Mouse (Mus musculus) thymus, adult 2 months (tissue): ENCODE results near the gene D430041D05Rik. TPM values are rescaled to one million over a fixed set of nuclear protein-coding genes. Genes with fewer than 3 reads are reported as not detected.
"Not testable (repeated sequence)": the region's sequence is repeated elsewhere in the genome, so short reads cannot be mapped to it uniquely, and the experiment has no call there.

Experiments
- DNase-seq: peaks from one replicate; pipeline ENCODE4 v3.0.0; 2021
- H3K27ac ChIP-seq: fragments of 200-500 bp; 2 replicates; pipeline ENCODE4 v1.5.1; 2012; ENCODE audit warnings: low read length, control low read depth; ENCODE audit not compliant: control insufficient read depth, insufficient read depth
- H3K27me3 ChIP-seq: fragments of 200-500 bp; 2 replicates; pipeline ENCODE4 v1.6.1; 2012; ENCODE audit warnings: mild to moderate bottlenecking, low read length, moderate library complexity, mixed read lengths; ENCODE audit not compliant: control insufficient read depth, insufficient read depth
- H3K36me3 ChIP-seq: fragments of 200-500 bp; 2 replicates; pipeline ENCODE4 v1.6.1; 2012; ENCODE audit warnings: mild to moderate bottlenecking, low read length, moderate library complexity; ENCODE audit not compliant: control insufficient read depth, insufficient read depth
- H3K4me1 ChIP-seq: fragments of 200-500 bp; replicated peaks from 2 replicates; pipeline ENCODE4 v1.6.1; 2012; ENCODE audit warnings: low read length; ENCODE audit not compliant: control insufficient read depth, insufficient read depth
- H3K4me3 ChIP-seq: fragments of 200-500 bp; 2 replicates; pipeline ENCODE4 v1.5.1; 2012; ENCODE audit warnings: mild to moderate bottlenecking, low read length, control low read depth, moderate library complexity; ENCODE audit not compliant: control insufficient read depth, insufficient read depth
- CTCF ChIP-seq: fragments of 200-500 bp; IDR thresholded peaks from 2 replicates; pipeline ENCODE4 v1.5.1; 2012; ENCODE audit warnings: mild to moderate bottlenecking, control low read depth, low read length, moderate library complexity, borderline replicate concordance; ENCODE audit not compliant: control insufficient read depth, poor library complexity, insufficient read depth; ENCODE audit errors: extremely low read depth
- POLR2A ChIP-seq: fragments of 200-500 bp; IDR thresholded peaks from 2 replicates; pipeline ENCODE4 v1.6.1; 2012; ENCODE audit warnings: mild to moderate bottlenecking, low read length, control low read depth, moderate library complexity; ENCODE audit not compliant: control insufficient read depth, poor library complexity, insufficient read depth; ENCODE audit errors: extremely low read depth
- WGBS: fragments of 180-500 bp; shearing (Covaris S2); methylation state at CpG from one replicate; pipeline ENCODE4 v1.1.7; 2018; 5-methylcytosine and 5-hydroxymethylcytosine counted together
- polyA plus RNA-seq: library from polyadenylated mRNA; depleted of rRNA; stranded (reverse); fragments of >200 nt; gene quantifications from 2 replicates; pipeline ENCODE4 v1.2.3, GENCODE M21; 2012

Gene D430041D05Rik
- polyA plus RNA-seq, 1 experiment: 3.0 TPM

DNA sequence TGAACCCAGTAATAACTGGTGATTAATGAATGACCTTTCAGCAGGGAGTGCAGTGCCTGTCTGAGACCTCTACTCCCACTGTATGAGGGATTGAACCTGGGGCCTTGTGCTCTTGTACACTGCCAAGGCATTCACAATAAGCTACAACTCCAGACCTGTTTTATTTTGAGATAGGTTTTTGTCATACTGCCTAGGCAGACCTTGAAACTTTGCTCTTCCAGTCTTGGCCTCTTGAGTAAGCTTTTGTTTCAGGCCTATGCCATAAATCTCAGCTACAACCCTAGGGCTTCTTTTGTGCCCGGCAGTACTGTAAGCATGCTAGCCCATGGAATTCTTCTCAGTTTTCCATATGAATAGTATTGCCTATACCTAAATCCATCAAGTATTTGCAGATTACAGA lies 291.7 kb downstream of the D430041D05Rik start:
- DNase-seq: no peak
- Histone ChIP-seq H3K36me3 (no peaks in the 10 kb centered on the region), H3K4me1 (peaks cover 10% of the 10 kb centered on the region), H3K27me3 (peaks cover 4% of the 10 kb centered on the region), H3K27ac (no peak overlapping the region), H3K4me3 (no peak overlapping the region)
- WGBS: 92% methylated on average over 1 of the region's 1 CpGs
- TF ChIP-seq CTCF (no peak), POLR2A (no peak)

DNA sequence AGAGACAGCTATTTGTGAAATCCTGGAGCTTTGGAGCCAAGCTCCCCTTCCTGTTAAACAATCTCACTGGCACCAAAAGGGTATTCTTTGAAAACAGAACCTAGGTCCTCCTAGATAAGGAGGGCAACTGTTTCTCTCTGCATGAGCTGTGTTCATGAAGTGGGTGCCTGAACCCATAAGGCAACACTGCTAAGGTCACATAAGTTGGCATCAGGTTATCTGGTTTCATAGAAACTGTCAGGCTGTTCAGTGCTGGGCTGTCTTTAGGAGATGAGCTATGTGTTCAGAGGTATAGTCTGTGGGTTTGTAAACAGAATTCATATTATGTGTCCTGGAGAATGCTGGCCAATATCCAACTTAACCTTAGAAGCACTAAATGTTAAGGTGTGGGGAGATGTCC lies 293.6 kb downstream of the D430041D05Rik start:
- H3K27ac ChIP-seq, H3K4me3 ChIP-seq, H3K36me3 ChIP-seq, H3K4me1 ChIP-seq, DNase-seq, H3K27me3 ChIP-seq: not testable (repeated sequence)

DNA sequence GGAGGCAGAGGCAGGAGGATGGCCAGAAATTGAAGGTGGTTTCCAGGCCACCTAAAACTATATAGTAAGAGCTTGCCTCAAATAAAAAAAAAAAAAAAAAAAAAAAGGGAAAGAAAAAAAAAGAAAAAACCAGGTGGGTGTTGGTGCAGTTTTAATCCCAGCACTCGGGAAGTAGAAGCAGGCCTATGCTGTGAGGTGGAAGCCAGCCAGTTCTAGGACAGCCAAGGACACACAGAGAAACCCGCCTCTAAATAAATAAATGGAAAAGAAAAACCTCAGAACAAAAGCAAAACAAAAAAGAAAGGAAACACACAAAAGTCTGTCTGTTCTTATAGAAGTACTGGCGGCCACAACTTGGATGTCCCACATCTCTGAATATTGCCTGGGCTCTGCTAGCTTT lies 295.9 kb downstream of the D430041D05Rik start:
- DNase-seq: no peak
- WGBS: 88% methylated on average over 3 of the region's 3 CpGs
- Histone ChIP-seq H3K27ac (no peak overlapping the region), H3K4me1 (no peaks in the 10 kb centered on the region), H3K27me3 (no peaks in the 10 kb centered on the region), H3K4me3 (no peak overlapping the region), H3K36me3 (no peaks in the 10 kb centered on the region)
- no peak for TF ChIP-seq CTCF
- no peak for TF ChIP-seq POLR2A

DNA sequence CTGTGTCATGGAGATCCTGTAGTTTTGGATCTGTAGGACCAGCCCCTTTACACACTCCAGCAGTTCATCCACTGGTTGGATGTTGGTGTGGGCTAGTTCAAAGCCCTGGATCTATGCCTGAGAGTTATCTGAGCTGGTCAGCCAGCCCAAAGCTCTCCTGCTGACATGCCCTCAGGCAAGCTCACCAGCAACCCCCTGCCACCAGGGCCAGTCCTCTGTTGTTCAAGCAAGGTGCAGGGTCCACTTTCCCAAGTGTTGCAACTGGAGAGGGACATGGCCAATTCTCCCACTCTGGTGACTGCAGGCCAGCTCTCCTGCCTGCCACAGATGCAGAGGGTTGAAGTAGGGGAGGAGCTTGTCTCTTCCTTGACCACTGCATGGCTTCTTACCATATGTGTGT lies 297.2 kb downstream of the D430041D05Rik start:
- not testable (repeated sequence) for H3K4me3 ChIP-seq, DNase-seq, H3K27me3 ChIP-seq, H3K27ac ChIP-seq, H3K4me1 ChIP-seq, H3K36me3 ChIP-seq

DNA sequence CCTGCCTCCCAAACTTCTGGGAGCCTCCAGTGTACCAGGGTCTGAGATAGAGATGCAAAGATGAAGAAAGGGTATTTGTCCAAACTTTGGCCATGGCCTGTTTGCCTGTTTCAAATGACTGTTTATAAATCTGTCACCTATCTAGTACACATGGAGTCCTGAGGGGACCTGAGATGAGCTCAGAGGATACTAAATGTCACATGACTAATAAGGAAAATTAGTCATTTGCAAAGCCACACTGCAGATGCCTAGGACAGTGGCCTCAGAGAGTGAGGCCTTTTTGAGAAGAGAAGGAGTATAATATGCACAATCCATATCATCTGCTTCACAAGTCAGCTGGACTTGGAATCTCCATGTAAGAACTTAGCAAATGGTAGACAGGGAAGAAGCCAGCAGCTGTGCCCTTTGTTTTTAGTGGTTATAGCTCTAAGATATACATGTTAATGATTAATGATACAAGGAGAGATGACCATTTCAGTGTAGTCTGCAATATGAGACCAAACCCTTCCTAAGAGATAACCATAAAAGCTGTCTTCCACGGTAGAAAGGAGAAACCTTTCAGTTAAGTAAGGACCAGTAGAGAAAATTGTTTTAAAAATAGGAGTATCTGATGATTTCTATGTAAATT lies 299.5 kb downstream of the D430041D05Rik start:
- H3K27me3 ChIP-seq, DNase-seq, H3K27ac ChIP-seq, H3K4me3 ChIP-seq, H3K36me3 ChIP-seq, H3K4me1 ChIP-seq: not testable (repeated sequence)
- no CpG with 5 or more reads among the region's 1 CpGs for WGBS

DNA sequence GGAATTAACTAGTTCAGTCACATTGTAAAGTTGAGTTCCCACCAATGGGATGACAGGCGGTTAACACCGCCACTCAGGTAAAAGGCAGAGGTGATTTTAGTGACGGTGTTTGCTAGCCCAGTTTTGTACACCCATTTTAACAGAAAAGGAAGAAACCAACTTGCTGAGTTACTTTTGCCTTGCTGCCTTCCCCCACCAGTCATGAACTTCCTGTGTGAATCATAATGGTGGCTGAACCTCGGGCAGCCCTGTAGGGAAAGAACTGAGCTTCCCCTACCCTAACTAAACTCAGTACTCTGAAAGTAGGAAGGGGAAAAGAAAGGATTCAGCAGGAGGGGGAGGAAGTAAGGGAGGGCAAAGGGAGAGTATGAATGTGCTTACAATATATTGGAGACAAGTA lies 300.8 kb downstream of the D430041D05Rik start:
- Histone ChIP-seq H3K4me3 (no peak overlapping the region), H3K27me3 (no peaks in the 10 kb centered on the region), H3K27ac (no peak overlapping the region), H3K4me1 (no peaks in the 10 kb centered on the region), H3K36me3 (no peaks in the 10 kb centered on the region)
- TF ChIP-seq POLR2A: no peak
- no peak for TF ChIP-seq CTCF
- WGBS: 68% methylated on average over 4 of the region's 4 CpGs
- DNase-seq: no peak

DNA sequence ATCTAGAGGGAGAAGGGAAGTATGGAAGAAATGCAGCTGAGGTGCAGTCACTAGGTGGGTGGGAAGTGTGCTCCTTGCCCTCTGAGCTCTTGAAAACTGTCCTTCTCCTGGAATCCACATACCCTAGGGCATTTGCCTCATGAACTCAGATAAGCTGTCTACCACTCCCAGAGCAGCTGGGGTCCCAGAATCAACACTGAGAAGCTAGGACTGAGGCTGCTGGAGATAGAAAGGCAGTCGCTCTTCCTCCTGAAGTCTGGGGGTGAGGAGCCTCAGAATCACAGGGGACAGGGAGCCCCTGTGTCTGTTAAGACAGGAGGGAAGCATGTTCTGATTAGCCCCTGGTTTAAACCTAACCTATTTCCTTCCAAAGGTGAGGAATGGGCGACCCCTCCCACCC lies 301.3 kb downstream of the D430041D05Rik start:
- no peak for TF ChIP-seq CTCF
- no peak for TF ChIP-seq POLR2A
- Histone ChIP-seq H3K4me3 (no peak overlapping the region), H3K36me3 (no peaks in the 10 kb centered on the region), H3K27ac (no peak overlapping the region), H3K4me1 (no peaks in the 10 kb centered on the region), H3K27me3 (no peaks in the 10 kb centered on the region)
- WGBS: 91% methylated on average over 2 of the region's 2 CpGs
- no peak for DNase-seq

DNA sequence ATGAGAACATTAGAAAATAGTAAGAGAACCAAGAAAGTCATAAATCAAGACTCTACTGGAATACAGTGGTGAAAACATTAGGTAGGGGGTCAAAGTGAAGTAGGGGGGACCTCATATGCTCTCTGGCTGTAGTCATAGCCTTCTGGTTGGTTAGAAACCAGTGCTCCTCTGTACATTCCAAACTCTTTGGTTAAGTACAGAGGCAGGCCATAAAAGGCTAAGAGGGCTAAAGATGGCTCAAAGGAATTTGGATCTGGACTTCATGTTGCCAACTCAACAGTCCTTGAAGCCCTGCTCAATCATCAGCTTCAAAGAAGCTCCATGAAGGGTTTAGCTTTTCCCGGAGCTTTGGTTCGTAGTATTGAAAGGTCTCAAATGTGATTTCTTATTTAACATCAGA lies 301.8 kb downstream of the D430041D05Rik start:
- not testable (repeated sequence) for DNase-seq, H3K4me1 ChIP-seq, H3K4me3 ChIP-seq, H3K36me3 ChIP-seq, H3K27me3 ChIP-seq, H3K27ac ChIP-seq
- 99% methylated on average over 2 of the region's 2 CpGs for WGBS
